Mouse (Mus musculus): ENCODE data around the gene Galt. TPM values are rescaled to one million over a fixed set of nuclear protein-coding genes. Genes with fewer than 3 reads are reported as not detected.
A peak's percentile ranks its signal among the peaks of the same experiment; 100 is the strongest.
"Not testable (repeated sequence)": the region's sequence is repeated elsewhere in the genome, so short reads cannot be mapped to it uniquely, and the experiment has no call there.

The Galt gene
- total RNA-seq, 2 experiments from 2014 or later, result 81.0 to 94.7 TPM

DNA sequence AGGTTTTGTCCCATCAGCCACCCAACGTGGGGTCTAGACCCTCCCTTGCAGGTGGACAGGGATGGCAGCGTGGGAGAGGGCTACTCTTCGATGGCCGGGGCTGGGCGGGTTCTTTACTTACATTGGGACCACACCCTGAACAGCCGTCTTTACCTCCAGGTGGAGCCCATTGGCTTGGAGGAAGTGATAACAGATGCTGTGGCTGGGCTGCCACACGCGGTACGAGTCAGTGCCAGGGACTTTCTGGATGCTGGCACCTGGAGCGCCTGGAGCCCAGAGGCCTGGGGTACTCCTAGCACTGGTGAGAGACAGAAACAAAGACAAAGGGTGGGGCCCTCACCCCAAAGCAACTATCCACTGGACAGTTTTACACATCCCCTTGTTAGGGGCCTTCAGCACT lies 12.3 kb downstream of the Galt start:
- peak in 1 of 2 experiments; percentile 38 for DNase-seq (ENCODE audit: low spot score in 2 of 2)
- intact Hi-C loops (cut with DNase I), result not testable (repeated sequence)

- DNase-seq (ENCODE audit: low spot score in 2 of 2), result peak in 1 of 2 experiments; percentile 44
- intact Hi-C loops (cut with DNase I), result not testable (repeated sequence)
These were observed 17.9 kb downstream of the Galt start for GRCm38 (mm10) chr4:41772946-41773345.

DNA sequence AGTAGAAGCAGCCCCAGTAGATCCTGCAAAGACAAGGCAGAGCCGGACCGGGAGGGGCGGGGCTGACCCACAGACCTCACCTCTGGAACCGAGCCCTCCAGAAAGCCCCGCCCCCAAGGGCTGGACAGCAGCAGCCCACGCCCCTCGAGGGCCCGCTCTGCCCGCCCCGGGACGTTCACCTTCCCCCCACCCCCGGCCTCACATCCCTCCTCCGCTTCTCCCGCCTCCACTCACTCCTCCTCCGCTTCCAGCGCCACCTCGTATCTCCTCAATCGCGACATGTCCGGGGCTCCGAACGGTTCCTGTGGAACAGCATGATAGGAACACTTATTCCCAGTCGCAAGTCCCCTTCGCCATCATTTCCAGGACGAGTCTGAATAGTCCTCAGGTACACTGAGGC lies 18.5 kb downstream of the Galt start:
- intact Hi-C loops (cut with DNase I), result not testable (repeated sequence)
- peak; percentile 47 to 51 for DNase-seq (ENCODE audit: low spot score in 2 of 2)

GRCm38 (mm10) chr4:41774002-41774401 lies 19.0 kb downstream of the Galt start, which contains the start of gene Ccl27a:
Ccl27a (minus strand) TSS chr4:41774247.
- intact Hi-C loops (cut with DNase I), result not testable (repeated sequence)
- DNase-seq (ENCODE audit: low spot score in 2 of 2), result peak; percentile 73 to 78

GRCm38 (mm10) chr4:41774506-41774905 lies 19.5 kb downstream of the Galt start:
- intact Hi-C loops (cut with DNase I); DNase-seq (ENCODE audit: low spot score in 2 of 2): not testable (repeated sequence)

DNA sequence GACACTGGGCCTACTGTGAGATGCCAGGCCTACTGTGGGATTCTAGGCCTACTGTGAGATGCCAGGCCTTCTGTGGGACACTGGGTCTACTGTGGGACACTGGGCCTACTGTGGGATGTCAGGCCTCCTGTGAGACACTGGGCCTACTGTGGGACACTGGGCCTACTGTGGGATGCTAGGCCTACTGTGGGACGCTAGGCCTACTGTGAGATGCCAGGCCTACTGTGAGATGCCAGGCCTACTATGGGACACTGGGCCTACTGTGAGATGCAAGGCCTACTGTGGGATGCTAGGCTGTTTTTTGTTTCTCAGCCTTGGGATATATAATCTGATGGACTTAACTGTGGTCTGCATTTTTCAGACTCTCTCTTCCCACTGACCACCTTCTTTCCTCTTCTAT lies 20.8 kb downstream of the Galt start:
- intact Hi-C loops (cut with DNase I), result not testable (repeated sequence)
- peak in 1 of 2 experiments; percentile 2 for DNase-seq (ENCODE audit: low spot score in 2 of 2)

DNA sequence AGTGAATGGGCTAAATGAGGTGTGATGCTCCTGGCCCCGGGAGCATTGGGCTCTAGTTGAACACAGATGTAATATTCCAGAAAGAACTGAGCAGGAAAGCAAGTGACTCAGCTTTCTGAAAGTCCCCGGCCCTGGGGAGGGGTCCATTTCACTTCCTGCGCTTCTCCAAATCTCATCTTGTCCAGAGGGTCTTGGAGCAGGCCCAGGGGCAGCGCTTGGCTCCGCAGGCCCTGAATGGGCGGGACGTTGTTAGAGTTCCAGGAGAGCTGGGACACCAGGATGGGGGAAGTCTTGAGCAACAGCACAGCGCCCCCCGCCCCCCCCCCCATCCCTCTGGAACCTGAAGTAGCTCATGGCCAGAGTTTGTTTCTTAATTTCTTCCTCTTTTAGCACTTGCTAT lies 26.2 kb downstream of the Galt start:
- DNase-seq (ENCODE audit: low spot score in 2 of 2); intact Hi-C loops (cut with DNase I): not testable (repeated sequence)

- DNase-seq (ENCODE audit: low spot score in 2 of 2), result peak; percentile 30 to 63
- intact Hi-C loops (cut with DNase I), result not testable (repeated sequence)
These were observed 26.9 kb downstream of the Galt start for GRCm38 (mm10) chr4:41781748-41782485.

DNA sequence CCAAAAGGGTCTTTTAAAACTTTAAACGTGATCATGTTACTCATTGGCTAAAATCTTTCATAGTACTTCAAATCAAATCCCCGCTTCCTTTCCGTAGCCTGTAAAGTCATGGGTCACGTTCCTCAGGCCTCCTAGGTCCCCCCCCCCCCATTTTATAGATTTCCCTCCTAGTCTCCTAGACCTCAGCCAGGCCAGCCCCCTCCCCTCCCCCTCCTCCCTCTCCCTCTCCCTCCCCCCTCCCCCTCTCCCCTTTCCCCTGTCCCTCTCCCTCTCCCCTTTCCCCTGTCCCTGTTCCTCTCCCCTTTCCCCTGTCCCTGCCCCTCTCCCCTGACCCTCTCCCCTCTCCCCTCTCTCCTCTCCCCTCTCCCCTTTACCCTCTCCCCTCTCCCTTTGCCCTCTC lies 27.7 kb downstream of the Galt start:
- intact Hi-C loops (cut with DNase I), result not testable (repeated sequence)

DNA sequence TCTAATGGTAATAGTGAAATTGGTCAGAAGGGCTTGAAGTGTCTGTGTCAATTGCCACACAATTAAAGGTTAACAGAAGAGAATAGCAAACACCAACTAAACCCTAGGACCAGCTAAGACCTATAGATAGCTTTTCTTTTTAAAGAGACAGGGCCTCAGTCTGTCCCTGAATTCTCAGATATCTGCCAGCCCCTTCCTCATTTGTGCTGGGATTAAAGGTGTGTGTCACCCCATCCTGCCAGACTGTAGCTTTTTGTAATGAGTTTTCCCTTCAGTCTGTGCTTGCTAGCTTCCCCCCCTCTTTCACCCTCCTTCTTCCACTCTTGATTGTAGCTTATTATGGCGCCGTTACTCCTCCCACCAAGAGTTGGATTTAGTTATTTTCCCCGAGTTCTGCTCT lies 28.2 kb downstream of the Galt start:
- DNase-seq (ENCODE audit: low spot score in 2 of 2), result peak in 1 of 2 experiments; percentile 3
- intact Hi-C loops (cut with DNase I), result not testable (repeated sequence)

More for the DNA sequence above, 27.7 kb downstream of the Galt start:
- not testable (repeated sequence) for DNase-seq (ENCODE audit: low spot score in 2 of 2)

Other genes with a start within 250 kb of the Galt start
- gene 1110017D15Rik, start 237.9 kb upstream of the Galt start, total RNA-seq (2021), result 1 to 10 TPM; 3.4 to 5.9 TPM
- 100 to 1,000 TPM; 194 to 219 TPM for gene Fam219a, start 185.7 kb upstream of the Galt start, total RNA-seq (2021)
- 1 to 10 TPM; 9.4 to 10.0 TPM for gene Dnaic1, start 185.5 kb upstream of the Galt start, total RNA-seq (2021)
- gene Enho, start 114.9 kb upstream of the Galt start, total RNA-seq (2021), result 10 to 100 TPM; 60.1 to 71.2 TPM
- gene Cntfr, start 58.1 kb upstream of the Galt start, total RNA-seq (2021), result 100 to 1,000 TPM; 106 to 115 TPM
- gene Il11ra1, start 55.2 kb upstream of the Galt start, total RNA-seq (2021), result 10 to 100 TPM; 35.6 to 39.2 TPM
- 10 to 100 TPM; 27.8 to 33.2 TPM for gene Rpp25l, start 41.7 kb upstream of the Galt start, total RNA-seq (2021)
- 100 to 1,000 TPM; 159 to 187 TPM for gene Dctn3, start 32.1 kb upstream of the Galt start, total RNA-seq (2021)
- gene Arid3c, start 24.1 kb upstream of the Galt start, total RNA-seq (2021), result under 1 TPM in 1 of 2 experiments, not detected in 1; 0.36 TPM
- 10 to 100 TPM; 54.3 to 57.7 TPM for gene Sigmar1, start 929 bp downstream of the Galt start, total RNA-seq (2021)
- gene Ccl27a, start 19.0 kb downstream of the Galt start, total RNA-seq (2021), result 100 to 1,000 TPM; 244 to 288 TPM
- gene Gm21541, start 148.4 kb downstream of the Galt start, total RNA-seq (2021), result not detected
- gene Gm20878, start 186.3 kb downstream of the Galt start, total RNA-seq (2021), result 10 to 100 TPM; 52.3 to 67.4 TPM
- gene Fam205a4, start 210.8 kb downstream of the Galt start, total RNA-seq (2021), result 1 to 10 TPM; 5.1 to 5.6 TPM